Mouse (Mus musculus) erythroblast, adult 5-6 weeks (primary cell): Measurements from ENCODE around the gene Wfikkn2. TPM values are rescaled to one million over a fixed set of nuclear protein-coding genes. Genes with fewer than 3 reads are reported as not detected.

Source experiments
- ATAC-seq: replicated peaks from 2 replicates; pipeline ENCODE4 v1.8.0; 2016; ENCODE audit warnings: moderate number of reproducible peaks, mild to moderate bottlenecking, moderate TSS enrichment, inconsistent platforms; ENCODE audit not compliant: poor library complexity, low FRiP score, severe bottlenecking
- total RNA-seq, 2 experiments: library from RNA; stranded (forward) in 1 of 2; stranded (reverse) in 1 of 2; fragments of 150-400 nt in 1 of 2; fragments of 200-764, 138-1000 nt in 1 of 2; gene quantifications; 2 replicates each; pipeline versions ENCODE4 v1.2.3 to v1.2.4; 2015 to 2017; ENCODE audit warnings: low replicate concordance in 2 of 2

Gene Wfikkn2
- total RNA-seq, 2 experiments from 2014 or later, result not detected

DNA sequence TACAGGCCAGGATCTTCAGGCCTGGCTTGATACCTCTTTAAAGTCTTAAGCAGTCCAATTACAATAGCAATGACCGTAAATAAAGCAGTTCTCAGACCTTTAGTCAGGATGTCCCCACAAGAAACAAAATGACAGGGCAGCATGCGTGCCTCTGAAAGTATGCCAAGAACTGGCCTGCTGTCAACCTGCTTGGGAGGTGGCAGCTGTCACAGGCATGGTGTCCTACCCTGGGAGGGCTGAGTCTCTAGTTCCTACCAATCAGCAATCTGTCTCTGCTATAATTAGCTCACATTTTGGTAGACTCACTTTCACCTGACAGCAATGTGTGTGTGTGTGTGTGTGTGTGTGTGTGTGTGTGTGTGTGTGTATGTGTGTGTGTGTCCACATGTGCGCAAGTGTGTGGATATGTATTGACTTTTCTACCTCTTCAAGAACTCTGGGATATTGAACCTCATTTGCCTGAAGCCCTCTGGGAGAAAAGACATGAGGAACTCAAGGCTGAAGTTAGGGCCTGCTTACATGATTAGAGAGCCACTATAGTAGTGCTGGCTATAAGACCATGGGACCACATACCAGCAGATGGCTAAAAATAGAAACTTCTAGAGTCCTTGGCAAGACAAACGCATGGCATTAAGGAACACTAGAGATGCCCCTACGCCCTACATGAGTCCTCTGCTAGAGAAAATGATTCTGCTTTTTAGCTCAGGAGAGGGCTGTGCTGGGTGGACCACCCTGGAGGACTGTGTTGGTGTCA is 16.4 kb downstream of the Wfikkn2 start:
- ATAC-seq, result no peak

GRCm38 (mm10) chr11:94228416-94228815 is 17.4 kb downstream of the Wfikkn2 start:
- no peak for ATAC-seq

- ATAC-seq, result 0 out of 2 replicates have a peak, but pooled peaks have one; percentile 49
These were observed 19.8 kb downstream of the Wfikkn2 start for GRCm38 (mm10) chr11:94225985-94226384.

DNA sequence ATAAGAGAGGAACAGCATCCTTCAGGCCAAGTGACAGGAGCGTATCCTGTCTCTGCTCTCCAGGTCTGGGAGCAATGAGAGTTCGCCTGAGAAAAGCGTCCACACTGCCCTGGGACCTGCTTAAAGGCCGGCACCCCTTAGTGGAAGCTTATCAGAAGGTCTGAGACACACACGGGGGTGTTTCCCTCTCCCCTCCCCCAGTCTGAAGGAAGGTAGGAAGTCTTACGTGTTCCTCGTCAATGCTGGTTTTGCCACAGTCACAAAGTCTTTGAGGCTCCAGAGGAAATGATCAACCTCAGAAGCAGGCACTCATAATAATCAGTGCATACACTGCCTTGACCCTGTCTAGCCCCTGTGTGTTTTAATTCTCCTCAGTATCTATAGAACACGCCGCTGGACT is 22.3 kb downstream of the Wfikkn2 start:
- no peak for ATAC-seq

DNA sequence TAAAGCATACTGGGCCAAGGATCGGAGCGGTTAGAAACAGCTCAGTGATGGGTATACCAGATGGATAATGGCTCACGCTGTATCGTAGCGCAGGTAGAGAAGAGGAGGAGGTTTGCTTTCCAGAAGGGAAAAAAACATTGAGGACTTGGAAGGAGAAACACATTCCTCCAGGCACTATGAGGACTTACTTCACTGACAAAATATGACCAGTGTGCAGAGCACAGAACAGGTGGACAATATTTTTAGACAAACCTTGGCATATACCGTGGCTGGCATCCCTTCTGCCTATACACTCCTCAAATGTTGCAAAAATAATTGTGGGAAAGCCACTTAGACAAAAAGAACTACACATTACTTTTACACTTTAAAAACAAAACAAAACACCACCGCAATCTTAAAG is 24.5 kb downstream of the Wfikkn2 start:
- no peak for ATAC-seq

- no peak for ATAC-seq
These were observed 29.6 kb downstream of the Wfikkn2 start for GRCm38 (mm10) chr11:94216247-94216646.

DNA sequence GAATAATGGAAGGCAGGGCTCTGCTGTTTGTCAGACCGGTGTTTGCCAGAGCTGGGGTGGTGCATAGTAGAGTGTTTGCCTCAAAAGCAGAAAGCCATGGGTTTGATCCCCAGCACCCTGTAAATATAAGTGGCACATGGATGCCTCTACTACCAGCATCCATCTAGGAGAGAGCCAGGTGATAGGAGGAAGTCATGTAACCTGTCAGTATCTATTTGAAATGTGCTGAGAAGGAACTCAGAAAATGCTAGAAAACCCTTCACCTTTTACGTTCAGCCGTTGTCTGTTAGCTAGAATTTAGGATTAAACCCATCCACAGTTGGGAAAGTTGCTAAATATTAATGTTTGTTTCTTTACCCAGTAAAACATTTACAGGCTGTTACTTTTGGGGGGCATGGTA is 30.2 kb downstream of the Wfikkn2 start:
- no peak for ATAC-seq

DNA sequence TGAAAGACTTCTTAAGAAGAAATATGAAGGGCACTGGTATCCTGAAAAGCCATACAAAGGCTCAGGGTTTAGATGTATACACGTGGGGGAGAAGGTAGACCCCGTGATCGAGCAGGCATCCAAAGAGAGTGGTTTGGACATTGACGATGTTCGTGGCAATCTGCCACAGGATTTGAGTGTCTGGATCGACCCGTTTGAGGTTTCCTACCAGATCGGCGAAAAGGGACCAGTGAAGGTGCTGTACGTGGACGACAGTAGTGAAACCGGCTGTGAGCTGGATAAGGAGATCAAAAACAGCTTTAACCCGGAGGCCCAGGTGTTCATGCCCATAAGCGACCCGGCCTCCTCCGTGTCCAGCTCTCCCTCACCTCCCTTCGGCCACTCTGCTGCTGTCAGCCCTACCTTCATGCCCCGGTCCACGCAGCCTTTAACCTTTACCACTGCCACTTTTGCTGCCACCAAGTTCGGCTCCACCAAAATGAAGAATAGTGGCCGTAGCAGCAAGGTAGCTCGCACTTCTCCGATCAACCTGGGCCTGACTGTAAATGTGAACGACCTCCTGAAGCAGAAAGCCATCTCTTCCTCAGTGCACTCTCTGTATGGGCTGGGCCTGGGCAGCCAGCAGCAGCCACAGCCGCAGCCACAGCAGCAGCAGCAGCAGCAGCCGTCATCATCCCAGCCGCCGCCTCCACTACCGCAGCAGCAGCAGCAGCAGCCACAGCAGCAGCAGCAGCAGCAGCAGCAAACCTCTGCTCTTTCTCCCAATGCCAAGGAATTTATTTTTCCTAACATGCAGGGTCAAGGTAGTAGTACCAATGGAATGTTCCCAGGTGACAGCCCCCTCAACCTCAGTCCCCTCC is 31.8 kb downstream of the Wfikkn2 start:
- no peak for ATAC-seq

DNA sequence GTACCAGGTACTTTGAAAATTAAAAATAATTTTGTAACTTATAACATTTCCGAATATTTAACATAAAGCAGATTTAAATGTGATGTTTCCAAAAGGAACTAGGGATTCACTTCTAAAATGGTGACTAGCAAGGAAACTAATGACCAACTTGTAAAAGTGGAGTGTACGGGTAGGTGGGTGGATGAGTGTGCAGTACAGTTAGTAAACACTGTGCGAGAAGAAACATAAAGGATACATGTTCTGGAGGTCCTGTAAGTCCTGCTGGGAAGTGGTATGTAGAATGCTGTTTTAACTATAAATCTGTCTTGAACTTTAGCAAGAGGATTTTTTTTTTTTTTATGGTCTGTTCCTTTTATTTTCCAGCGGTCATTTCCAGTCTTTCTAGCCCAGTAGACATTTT is 32.8 kb downstream of the Wfikkn2 start:
- ATAC-seq, result no peak

DNA sequence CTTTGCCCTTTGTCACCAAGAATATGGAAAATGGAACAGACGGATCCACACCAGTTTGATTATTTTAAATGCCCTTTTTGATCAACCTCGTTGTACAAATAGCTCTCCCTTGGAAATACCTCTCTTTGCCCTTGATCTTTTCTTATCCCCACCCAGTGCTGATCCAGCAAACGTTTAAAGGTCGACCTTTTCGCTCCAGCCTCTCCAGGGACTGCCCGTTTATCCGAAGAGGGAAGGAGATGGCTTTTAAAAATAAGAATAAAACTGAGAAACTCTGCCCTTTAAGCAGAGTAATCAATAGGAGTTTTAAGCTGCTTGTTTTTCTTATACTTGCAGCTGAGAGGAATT is 33.3 kb downstream of the Wfikkn2 start:
- ATAC-seq, result no peak

GRCm38 (mm10) chr11:94211651-94212488 is 33.9 kb downstream of the Wfikkn2 start:
- ATAC-seq, result peak; percentile 22

DNA sequence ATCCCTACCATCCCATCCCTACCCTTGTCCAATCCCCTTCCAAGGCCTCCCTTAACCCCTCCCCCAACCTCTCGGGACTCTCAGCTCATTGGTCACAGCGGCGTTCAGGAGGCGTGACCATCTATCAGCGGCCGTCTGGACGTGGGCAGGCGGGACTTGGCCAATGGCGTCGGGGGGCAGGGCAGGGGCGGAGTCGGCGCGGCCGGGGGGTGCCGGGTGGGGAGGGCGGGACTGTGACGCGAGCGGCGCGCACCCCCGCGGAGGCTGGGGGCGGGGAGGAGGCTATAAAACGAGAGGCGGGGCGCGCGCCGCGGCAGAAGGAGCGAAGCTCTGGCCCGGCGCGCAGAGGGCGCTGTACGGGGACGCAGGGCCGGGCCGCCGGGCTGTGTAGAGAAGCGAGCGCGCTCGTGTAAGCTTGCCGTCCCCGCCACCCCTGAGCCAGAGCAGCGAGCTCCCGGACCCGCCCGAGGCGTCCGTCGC is 34.6 kb downstream of the Wfikkn2 start, which contains the start of gene Tob1:
TSS of gene Tob1 (plus strand) at position 331 of the 480 bp plus-strand sequence.
- ATAC-seq, result peak; percentile 91

DNA sequence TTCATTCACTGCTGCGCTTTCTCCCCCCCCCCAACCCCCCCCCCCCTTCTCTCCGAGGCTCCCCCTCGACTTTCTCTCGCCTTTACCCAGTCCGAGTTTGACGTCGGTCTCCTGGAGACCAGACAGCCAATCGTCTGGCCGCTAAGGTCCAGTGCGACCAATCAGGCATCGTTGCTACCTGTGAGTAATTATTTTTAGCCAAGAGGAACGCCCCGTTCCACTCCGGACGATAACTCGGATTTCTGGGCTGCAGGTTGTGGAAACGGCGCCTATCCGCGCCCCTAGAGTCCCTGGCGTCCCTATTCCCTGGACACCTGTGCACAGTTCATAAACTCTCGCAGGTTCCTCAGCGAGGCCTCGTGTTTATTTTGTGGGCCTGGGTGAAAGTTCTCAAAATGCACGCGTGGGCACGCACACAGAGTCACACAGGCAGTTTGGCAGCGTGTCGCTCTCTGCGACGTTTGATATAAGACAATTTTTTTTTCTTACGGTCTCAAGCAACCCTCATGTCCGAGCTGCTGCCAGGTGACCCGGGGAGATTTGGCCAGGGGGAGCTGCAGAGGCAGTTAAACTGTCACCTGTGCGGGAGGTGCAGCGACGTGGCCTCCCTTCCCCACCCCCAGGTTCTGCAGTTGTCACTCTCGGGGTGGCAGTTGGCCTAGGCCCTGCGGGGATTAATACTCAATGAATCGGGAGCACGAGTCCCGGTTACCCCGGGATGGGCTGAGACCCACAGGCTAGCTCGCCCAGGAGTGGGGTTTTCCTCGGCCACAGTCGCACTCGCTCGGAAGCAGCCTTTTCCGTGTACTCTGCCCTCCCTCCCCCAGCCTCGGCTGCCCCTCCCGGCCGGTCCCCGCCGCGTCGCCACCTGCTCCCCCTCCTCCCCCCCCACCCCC is 35.4 kb downstream of the Wfikkn2 start:
- peak; percentile 78 for ATAC-seq

DNA sequence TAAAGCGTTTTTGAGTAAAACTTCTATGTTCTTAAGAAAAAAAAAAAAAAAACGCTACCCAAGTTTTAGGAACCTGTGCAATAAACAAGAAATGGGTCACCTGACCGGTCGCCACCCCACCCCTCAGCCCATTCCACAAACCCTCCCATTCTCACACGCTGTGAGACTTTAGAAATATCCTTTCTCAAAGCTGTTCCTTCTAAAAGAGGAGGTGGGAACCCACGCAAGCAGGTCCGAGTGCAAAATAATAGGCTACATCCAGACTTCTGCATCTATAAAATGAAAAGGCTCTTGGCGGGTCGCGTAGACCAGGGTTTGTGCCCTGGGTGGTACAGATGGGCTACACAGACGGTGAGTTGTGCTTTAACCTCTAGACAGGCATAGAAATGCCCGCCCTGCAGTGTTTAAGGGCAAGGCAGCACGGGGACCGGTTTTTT is 36.1 kb downstream of the Wfikkn2 start:
- peak; percentile 4; the same call in 1 of the 2 replicates for ATAC-seq

DNA sequence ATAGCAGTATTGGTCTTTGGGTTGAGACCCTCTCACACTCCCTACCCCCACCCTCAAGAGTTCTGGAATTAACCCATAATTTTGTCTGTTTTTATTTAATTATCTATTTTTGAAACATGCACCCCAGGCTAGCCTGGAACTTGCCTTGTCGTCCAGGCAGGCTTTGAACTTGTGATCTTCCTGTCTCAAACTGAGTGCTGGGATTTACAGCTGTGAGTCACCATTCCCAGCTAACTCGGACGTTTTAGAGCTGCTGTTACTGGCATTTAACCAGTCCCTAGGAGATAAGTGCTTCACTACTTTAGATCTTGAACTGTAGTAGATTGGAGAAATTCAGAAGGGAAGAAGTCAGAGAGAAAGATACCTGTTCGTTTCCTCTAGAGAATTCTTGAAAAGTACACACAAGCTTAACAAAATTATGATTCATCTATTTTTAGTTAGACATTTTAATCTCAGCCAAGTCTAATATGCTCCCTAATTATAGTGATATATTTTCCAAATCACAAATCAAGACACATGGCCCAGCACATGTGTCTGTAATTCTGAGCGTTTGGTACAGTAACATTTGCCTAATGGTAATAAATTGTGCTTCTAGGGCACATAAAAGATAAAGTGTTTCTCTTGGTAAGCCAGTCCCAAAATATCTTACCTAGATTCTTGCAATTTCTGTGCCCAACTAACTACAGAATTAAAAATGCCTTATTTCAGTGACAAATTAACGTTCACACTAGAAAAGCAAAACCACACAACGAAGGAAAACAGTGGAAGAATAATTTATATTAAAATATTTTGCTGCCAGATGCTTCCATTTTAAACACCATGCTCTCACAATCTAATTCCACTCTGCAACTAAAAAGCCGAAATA is 36.8 kb downstream of the Wfikkn2 start:
- ATAC-seq, result no peak

DNA sequence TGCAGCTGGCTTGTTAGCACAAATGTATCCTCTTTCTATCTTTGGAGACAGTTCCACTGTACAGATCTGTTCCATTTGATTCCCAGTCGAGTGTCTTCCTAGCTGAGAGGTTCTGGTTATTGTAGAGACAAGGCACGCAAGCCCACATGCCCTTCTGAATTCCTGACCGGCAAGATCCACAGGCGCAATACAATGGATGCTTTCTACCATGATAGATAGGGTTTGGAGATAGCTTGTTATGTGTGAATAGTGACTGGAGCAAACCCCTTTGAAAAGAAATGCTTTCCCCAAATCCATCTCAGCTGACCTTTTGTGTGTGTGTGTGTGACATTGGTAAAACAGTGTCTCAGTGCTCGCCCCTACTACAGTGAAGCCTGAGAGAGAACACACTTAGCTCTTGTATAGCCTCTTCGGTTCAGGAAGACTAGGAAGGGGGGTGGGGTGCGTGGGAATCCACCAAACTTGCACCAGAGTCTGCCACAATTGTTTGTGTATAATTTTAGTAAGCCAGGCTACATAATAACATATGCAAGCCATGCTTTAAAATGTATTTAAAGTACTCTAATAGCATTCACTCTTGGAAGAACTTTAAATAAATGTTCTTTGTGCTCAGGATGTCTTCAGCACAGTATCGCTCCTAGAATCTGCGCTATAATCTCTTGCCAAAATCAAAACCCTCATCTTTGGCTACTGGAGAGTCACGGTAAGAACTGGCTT is 39.2 kb downstream of the Wfikkn2 start:
- ATAC-seq, result no peak

- no peak for ATAC-seq
These were observed 42.7 kb downstream of the Wfikkn2 start for GRCm38 (mm10) chr11:94203066-94203465.
